12 mouse cellular contexts compared by ENCODE assay signal in genomic region chr8:91625686-91626558, GRCm38 (mm10).
DNase-seq lines count a peak whose midpoint lies in the region; ATAC-seq and TF ChIP-seq lines count a peak whose summit lies in the region.
"Had no signal": no experiment of that assay in that cellular context is flagged by ENCODE, and none has a peak within 500 bp of the region (broad histone marks: within the 10 kb centered on the region; RNA-seq: fewer than 3 reads in every experiment).

No protein-coding gene starts in this region.

- peak overlapping the region; percentile 11; the same call in 1 of the 2 replicates for H3K4me3 ChIP-seq in heart, embryonic 13.5 days
- H3K4me3 ChIP-seq in CH12.LX (replicated peaks in 1 of 3; ENCODE audit: low read depth in 2 of 3, low read length in 2 of 3, poor library complexity in 1 of 3), result peak overlapping the region in 1 of 3 experiments; percentile 24
- no peak overlapping the region for H3K4me3 ChIP-seq in cortical plate, adult 2 months (ENCODE audit: insufficient read depth, low read length)
- H3K4me3 ChIP-seq: embryonic facial prominence, embryonic 13.5 days; limb, embryonic 12.5 days had no signal

- H3K27ac ChIP-seq in heart, embryonic 13.5 days (replicated peaks), result no peak overlapping the region; the same call in 1 of the 2 replicates
- H3K27ac ChIP-seq in CH12.LX (ENCODE audit: insufficient read depth, low read depth), result no peak overlapping the region
- no peak overlapping the region for H3K27ac ChIP-seq in cortical plate, adult 2 months (ENCODE audit: insufficient read depth, low read length)
- H3K27ac ChIP-seq: embryonic facial prominence, embryonic 13.5 days; limb, embryonic 12.5 days had no signal

- dilution Hi-C loops in CH12.LX (cut with MboI; ENCODE audit: extremely low pct_ligation_motif_present, extremely low pct_unique_long_range_greater_than_20kb, low sequenced_read_pairs), result no loop called here

- peak overlapping the region; percentile 59 for H3K4me2 ChIP-seq in heart, embryonic 13.5 days
- H3K4me2 ChIP-seq in CH12.LX (ENCODE audit: insufficient read depth, low read depth, poor library complexity, severe bottlenecking), result no peak overlapping the region
- H3K4me2 ChIP-seq: embryonic facial prominence, embryonic 13.5 days; limb, embryonic 12.5 days had no signal

- no peaks in the 10 kb centered on the region for H3K9me3 ChIP-seq in heart, embryonic 13.5 days
- H3K9me3 ChIP-seq in CH12.LX (replicated peaks; ENCODE audit: low read length), result no peaks in the 10 kb centered on the region
- H3K9me3 ChIP-seq: embryonic facial prominence, embryonic 13.5 days; limb, embryonic 12.5 days had no signal

- no peak for TF ChIP-seq EP300 in CH12.LX (IDR thresholded peaks at IDR 0.05; ENCODE audit: low read length)

- in situ Hi-C loops in CH12.LX (cut with MboI; ENCODE audit: low pct_ligation_motif_present, low pct_unique_long_range_greater_than_20kb, low sequenced_read_pairs), result no loop called here

- no peak for DNase-seq in heart, adult 9 months (ENCODE audit: low spot score in 2 of 2)
- no peak for DNase-seq in CH12.LX (ENCODE audit: extremely low read depth)
- DNase-seq in layer of hippocampus, postnatal 14 days (ENCODE audit: low spot score in 2 of 2), result peak; percentile 52 to 73
- no peak for DNase-seq in adrenal gland, postnatal 36 days
- DNase-seq in c-Kit-positive CD71-positive TER-119-positive erythroid progenitor cells, embryonic 14.5 days (ENCODE audit: low spot score), result no peak
- no peak for DNase-seq in urinary bladder, adult 18-20 months (ENCODE audit: low spot score in 2 of 2)
- DNase-seq: thymus, adult 18-20 months had no signal

- TF ChIP-seq RAD21 in CH12.LX (IDR thresholded peaks at IDR 0.05; ENCODE audit: low read depth, low read length), result peak; percentile 7

- peaks cover 36% of the 10 kb centered on the region for H3K4me1 ChIP-seq in heart, embryonic 13.5 days
- peaks cover 2 to 63% of the 10 kb centered on the region in 2 experiments; a peak in 2 of 4 replicates for H3K4me1 ChIP-seq in CH12.LX (ENCODE audit: control insufficient read depth in 1 of 2, insufficient read depth in 2 of 2)
- H3K4me1 ChIP-seq in cortical plate, adult 2 months (ENCODE audit: control insufficient read depth, insufficient read depth, low read length), result 0 out of 2 replicates have a peak, but pooled peaks cover 2% of the 10 kb centered on the region

- no peaks in the 10 kb centered on the region for H3K36me3 ChIP-seq in heart, embryonic 13.5 days
- H3K36me3 ChIP-seq in CH12.LX (replicated peaks in 1 of 2; ENCODE audit: control insufficient read depth in 1 of 2, insufficient read depth in 1 of 2, low read length in 1 of 2), result peaks cover 0 to 6% of the 10 kb centered on the region in 2 experiments
- H3K36me3 ChIP-seq: embryonic facial prominence, embryonic 13.5 days; limb, embryonic 12.5 days had no signal

- peaks cover 11% of the 10 kb centered on the region; the same call in 1 of the 2 replicates for H3K27me3 ChIP-seq in heart, embryonic 13.5 days (replicated peaks)
- no peaks in the 10 kb centered on the region for H3K27me3 ChIP-seq in CH12.LX (replicated peaks)

- no peak for TF ChIP-seq CTCF in CH12.LX (conservative IDR thresholded peaks at IDR 0.05 in 1 of 2, IDR thresholded peaks at IDR 0.05 in 1 of 2; ENCODE audit: low read depth in 2 of 2, low read length in 2 of 2)
- TF ChIP-seq CTCF in cortical plate, adult 2 months (IDR thresholded peaks at IDR 0.05; ENCODE audit: extremely low read depth, insufficient read depth, low read length), result 0 out of 2 replicates have a peak, but pooled peaks have one; percentile 12

- peak overlapping the region; percentile 19; the same call in 1 of the 2 replicates for H3K9ac ChIP-seq in heart, embryonic 13.5 days
- H3K9ac ChIP-seq in CH12.LX (ENCODE audit: insufficient read depth, low read depth), result no peak overlapping the region
- H3K9ac ChIP-seq: embryonic facial prominence, embryonic 13.5 days; limb, embryonic 12.5 days had no signal

- H3K79me2 ChIP-seq in CH12.LX (replicated peaks; ENCODE audit: control insufficient read depth, extremely low read depth, insufficient read depth, poor library complexity, severe bottlenecking), result no peaks in the 10 kb centered on the region

- WGBS in heart, embryonic 13.5 days, result 14% methylated on average over 18 of the region's 18 CpGs

- no peak for ATAC-seq in heart, embryonic 13.5 days (ENCODE audit: extremely low read depth, insufficient number of reproducible peaks, low FRiP score, low TSS enrichment)
- ATAC-seq: lung, postnatal 0 days had no signal

- TF ChIP-seq POLR2A in CH12.LX (IDR thresholded peaks at IDR 0.05; ENCODE audit: low read depth, low read length), result no peak
- TF ChIP-seq POLR2A in cortical plate, adult 2 months (IDR thresholded peaks at IDR 0.05; ENCODE audit: extremely low read depth, insufficient read depth, low read length), result no peak

TF ChIP-seq in CH12.LX, 34 proteins besides CTCF, POLR2A, EP300 and RAD21:
- TF ChIP-seq NRF1 (IDR thresholded peaks at IDR 0.05; ENCODE audit: low read depth, low read length), result no peak
- TF ChIP-seq ELF1 (IDR thresholded peaks at IDR 0.05; ENCODE audit: low read depth, low read length), result no peak
- no peak for TF ChIP-seq TBP (conservative IDR thresholded peaks at IDR 0.05; ENCODE audit: low read depth, low read length)
- no peak for TF ChIP-seq NELFE (IDR thresholded peaks at IDR 0.05; ENCODE audit: low read depth, low read length)
- TF ChIP-seq MYC (IDR thresholded peaks at IDR 0.05; ENCODE audit: low read depth, low read length), result no peak

Comparison
In these comparisons a context has a peak if more than half of its experiments do, and no peak if none do; other contexts are left out.
1. DNase-seq: peak in layer of hippocampus, postnatal 14 days (2 of 2); none in heart, adult 9 months (0 of 2), CH12.LX (single experiment), adrenal gland, postnatal 36 days (0 of 2), c-Kit-positive CD71-positive TER-119-positive erythroid progenitor cells, embryonic 14.5 days (single experiment) and urinary bladder, adult 18-20 months (0 of 2).